ENCODE assay signal across 9 mouse cellular contexts in the genomic region with DNA sequence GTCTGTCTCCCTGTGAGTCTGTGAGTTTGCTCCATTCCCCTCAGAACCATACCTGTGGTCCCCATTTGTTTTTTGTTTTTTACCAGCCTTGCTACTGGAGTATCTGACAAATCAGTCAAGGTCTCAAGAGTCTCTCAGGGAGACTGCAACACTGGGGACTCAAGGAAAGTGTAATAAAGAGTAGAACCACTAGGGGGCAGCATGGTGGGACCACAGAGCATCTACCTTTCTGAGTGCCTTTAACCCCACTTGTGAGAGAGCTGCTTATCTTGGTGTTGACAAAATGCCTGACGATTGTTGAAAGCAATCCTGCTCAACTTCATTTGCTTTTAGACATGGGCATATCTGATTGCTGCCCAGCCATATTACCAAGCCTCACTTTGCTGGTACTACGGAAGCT. TPM values are rescaled to one million over a fixed set of nuclear protein-coding genes. Genes with fewer than 3 reads are reported as not detected.
DNase-seq lines count a peak whose midpoint lies in the region; ATAC-seq and TF ChIP-seq lines count a peak whose summit lies in the region.
"Had no signal": no experiment of that assay in that cellular context is flagged by ENCODE, and none has a peak within 500 bp of the region (broad histone marks: within the 10 kb centered on the region; RNA-seq: fewer than 3 reads in every experiment).

No protein-coding gene starts in this region.

- no peak overlapping the region for H3K4me2 ChIP-seq in midbrain, postnatal 0 days (ENCODE audit: low read depth, low read length, poor library complexity, severe bottlenecking)

- TF ChIP-seq CTCF in gastrocnemius, adult 2 months (IDR thresholded peaks at IDR 0.05) = peak; percentile 65
- TF ChIP-seq CTCF in thymus, adult 2 months (IDR thresholded peaks at IDR 0.05; ENCODE audit: borderline replicate concordance, control insufficient read depth, extremely low read depth, insufficient read depth, low read length, poor library complexity) = no peak
- peak; percentile 64 for TF ChIP-seq CTCF in midbrain, postnatal 0 days (IDR thresholded peaks at IDR 0.05)

- ATAC-seq in midbrain, postnatal 0 days (ENCODE audit: low FRiP score) = no peak

- 88% methylated on average over 2 of the region's 2 CpGs for WGBS in thymus, adult 2 months
- WGBS in midbrain, postnatal 0 days = 71% methylated on average over 2 of the region's 2 CpGs

- H3K4me3 ChIP-seq in gastrocnemius, adult 2 months = no peak overlapping the region
- H3K4me3 ChIP-seq in thymus, adult 2 months (ENCODE audit: control insufficient read depth, insufficient read depth, low read length) = no peak overlapping the region
- no peak overlapping the region for H3K4me3 ChIP-seq in midbrain, postnatal 0 days (ENCODE audit: low read depth, low read length)
- H3K4me3 ChIP-seq: myocyte had no signal

- H3K4me1 ChIP-seq in thymus, adult 2 months (replicated peaks; ENCODE audit: control insufficient read depth, insufficient read depth, low read length) = no peaks in the 10 kb centered on the region
- H3K4me1 ChIP-seq in midbrain, postnatal 0 days (ENCODE audit: insufficient read depth, low read length) = no peaks in the 10 kb centered on the region

- H3K27ac ChIP-seq in gastrocnemius, adult 2 months = no peak overlapping the region
- no peak overlapping the region for H3K27ac ChIP-seq in thymus, adult 2 months (ENCODE audit: control insufficient read depth, insufficient read depth, low read length)
- H3K27ac ChIP-seq in midbrain, postnatal 0 days (ENCODE audit: low read depth, low read length) = no peak overlapping the region

- peaks cover 36% of the 10 kb centered on the region for H3K36me3 ChIP-seq in thymus, adult 2 months (ENCODE audit: control insufficient read depth, insufficient read depth, low read length)
- no peaks in the 10 kb centered on the region for H3K36me3 ChIP-seq in midbrain, postnatal 0 days (ENCODE audit: insufficient read depth, low read length)

- no peak for TF ChIP-seq POLR2A in thymus, adult 2 months (IDR thresholded peaks at IDR 0.05; ENCODE audit: control insufficient read depth, extremely low read depth, insufficient read depth, low read length, poor library complexity)

- intact Hi-C loops in gastrocnemius, adult 2 months (cut with DNase I) = no loop called here

- H3K9me3 ChIP-seq in midbrain, postnatal 0 days (ENCODE audit: low read length) = no peaks in the 10 kb centered on the region

- no peak for DNase-seq in gastrocnemius, adult 2 months
- no peak for DNase-seq in gastrocnemius, adult 8-10 months (ENCODE audit: low spot score in 2 of 2)
- peak; percentile 47 for DNase-seq in thymus, adult 2 months
- no peak for DNase-seq in thymus, adult 18-20 months
- DNase-seq in cerebellum, postnatal 25 days = peak; percentile 6 to 22
- peak; percentile 19 for DNase-seq in kidney, postnatal 10 days
- DNase-seq in midbrain, postnatal 0 days (ENCODE audit: low spot score) = no peak
- DNase-seq in urinary bladder, postnatal 4 days (ENCODE audit: low spot score in 2 of 2) = no peak

- no peaks in the 10 kb centered on the region for H3K27me3 ChIP-seq in thymus, adult 2 months (ENCODE audit: control insufficient read depth, insufficient read depth, low read length)
- H3K27me3 ChIP-seq in midbrain, postnatal 0 days (ENCODE audit: insufficient read depth, low read length) = 0 out of 2 replicates have a peak, but pooled peaks cover 2% of the 10 kb centered on the region

- H3K9ac ChIP-seq in midbrain, postnatal 0 days (replicated peaks; ENCODE audit: low read length, poor library complexity, severe bottlenecking) = no peak overlapping the region

RNA-seq across cellular contexts. Expression of a gene that starts 12.3 kb away (rescaled TPM):
- not detected for total RNA-seq in gastrocnemius, adult 2 months (2021)
- total RNA-seq in gastrocnemius, adult 8-10 months (2022) = not detected
- polyA plus RNA-seq in thymus, adult 2 months (2012; rRNA removed) = 0.29 TPM in 1 of 2 replicates, not detected in the other
- total RNA-seq in midbrain, postnatal 0 days (2014; rRNA removed) = not detected in 2 replicates
- polyA plus RNA-seq in midbrain, postnatal 0 days (2015; fragmentation: Nextera tagmentation; extraction: Ambion mirVana) = 0.20 TPM in 1 of 2 replicates, not detected in the other
- polyA plus RNA-seq: myocyte had no signal

RNA-seq across cellular contexts. Expression of a gene that starts 54.3 kb away (rescaled TPM):
- 10 to 100 TPM; 14.7 to 15.3 TPM for total RNA-seq in gastrocnemius, adult 2 months (2021)
- total RNA-seq in gastrocnemius, adult 8-10 months (2022) = 10 to 100 TPM; 14.3 to 19.1 (median 17.7) TPM
- 12.5 and 12.8 TPM in 2 replicates for polyA plus RNA-seq in thymus, adult 2 months (2012; rRNA removed)
- total RNA-seq in midbrain, postnatal 0 days (2014; rRNA removed) = 15.2 and 19.2 TPM in 2 replicates
- 37.2 and 51.2 TPM in 2 replicates for polyA plus RNA-seq in midbrain, postnatal 0 days (2015; fragmentation: Nextera tagmentation; extraction: Ambion mirVana)

Comparison
In these comparisons a context has a peak if more than half of its experiments do, and no peak if none do; other contexts are left out.
1. DNase-seq: peak in thymus, adult 2 months (single experiment), cerebellum, postnatal 25 days (2 of 2) and kidney, postnatal 10 days (single experiment); none in gastrocnemius, adult 2 months (single experiment), gastrocnemius, adult 8-10 months (0 of 2), thymus, adult 18-20 months (0 of 2), midbrain, postnatal 0 days (single experiment) and urinary bladder, postnatal 4 days (0 of 2).